Mouse (Mus musculus) heart, embryonic 14.5 days (tissue): ENCODE measurements at regions not wholly inside any gene's neighbourhood (a gene's known extent, or its start where the extent isn't known, plus 50 kb on each side); places are given as distances from the start of the nearest gene placed in this dataset.

Experiments
- ATAC-seq: fragments of 200-750 bp; cut with Nextera tagmentation; 2 replicates; pipeline ENCODE4 v1.8.0; 2017; ENCODE audit warnings: low read depth, moderate TSS enrichment; ENCODE audit not compliant: insufficient number of reproducible peaks, insufficient read depth, low FRiP score
- H3K27ac ChIP-seq, 2 experiments: fragments of 200-500 bp in 1 of 2; fragments of 300-500 bp in 1 of 2; sonication (generic) in 1 of 2; replicated peaks in 1 of 2; 2 replicates each; pipeline ENCODE4 v1.5.1; 2012 to 2014; ENCODE audit warnings: low read depth in 2 of 2, low read length in 2 of 2, control low read depth in 1 of 2, mild to moderate bottlenecking in 1 of 2, mixed read lengths in 1 of 2; ENCODE audit not compliant: control insufficient read depth in 1 of 2, insufficient read depth in 1 of 2
- H3K27me3 ChIP-seq: fragments of 300-500 bp; sonication (generic); 2 replicates; pipeline ENCODE4 v1.6.1; 2014; ENCODE audit warnings: mild to moderate bottlenecking, low read length, control low read depth; ENCODE audit not compliant: control insufficient read depth, insufficient read depth
- H3K36me3 ChIP-seq: fragments of 300-500 bp; sonication (generic); 2 replicates; pipeline ENCODE4 v1.6.1; 2014; ENCODE audit warnings: mild to moderate bottlenecking, control low read depth, low read length, mixed read lengths; ENCODE audit not compliant: control insufficient read depth, insufficient read depth
- H3K4me1 ChIP-seq, 2 experiments: fragments of 200-500 bp in 1 of 2; fragments of 300-500 bp in 1 of 2; sonication (generic) in 1 of 2; 2 replicates each; pipeline ENCODE4 v1.6.1; 2012 to 2014; ENCODE audit warnings: low read length in 2 of 2, control low read depth in 1 of 2, mixed read lengths in 1 of 2; ENCODE audit not compliant: control insufficient read depth in 2 of 2, insufficient read depth in 2 of 2
- H3K4me2 ChIP-seq: fragments of 300-500 bp; sonication (generic); 2 replicates; pipeline ENCODE4 v1.6.1; 2014; ENCODE audit warnings: mild to moderate bottlenecking, low read length
- H3K4me3 ChIP-seq, 2 experiments: fragments of 200-500 bp in 1 of 2; fragments of 300-500 bp in 1 of 2; sonication (generic) in 1 of 2; 2 replicates each; pipeline ENCODE4 v1.5.1; 2012 to 2014; ENCODE audit warnings: low read length in 2 of 2, mild to moderate bottlenecking in 2 of 2, control low read depth in 1 of 2, low read depth in 1 of 2, moderate library complexity in 1 of 2; ENCODE audit not compliant: control insufficient read depth in 1 of 2, insufficient read depth in 1 of 2
- H3K9ac ChIP-seq: fragments of 300-500 bp; sonication (generic); 2 replicates; pipeline ENCODE4 v1.6.1; 2014; ENCODE audit warnings: mild to moderate bottlenecking, low read length
- H3K9me3 ChIP-seq: fragments of 300-500 bp; sonication (generic); 2 replicates; pipeline ENCODE4 v1.6.1; 2016; ENCODE audit warnings: low read length, control low read depth; ENCODE audit not compliant: control insufficient read depth
- WGBS: fragments of 180-500 bp; shearing (Covaris S2); extraction: QIAGEN DNeasy Blood & Tissue Kit; methylation state at CpG from one replicate; pipeline ENCODE4 v1.1.7; 2014; 5-methylcytosine and 5-hydroxymethylcytosine counted together

DNA sequence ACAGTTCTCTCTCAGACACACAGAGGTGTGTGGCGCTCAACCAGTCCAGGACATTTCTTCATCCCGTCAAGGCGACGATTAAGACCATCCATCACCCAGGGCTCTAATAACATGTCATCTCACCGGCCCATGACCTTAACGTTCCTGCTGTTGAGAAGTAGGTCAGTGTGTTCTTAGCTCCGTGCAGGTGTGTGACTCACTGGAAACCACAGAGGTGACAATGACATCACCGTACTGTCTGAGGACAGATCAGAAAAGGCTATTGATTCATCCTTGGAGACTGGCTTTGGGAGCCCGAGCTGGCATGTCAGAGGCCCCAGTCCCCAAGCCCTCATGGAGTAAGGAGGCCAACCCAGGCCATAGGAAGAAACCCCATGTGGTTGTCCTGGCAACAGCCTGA lies 109.3 kb upstream of the Sulf2 start:
- Histone ChIP-seq H3K9me3 (no peaks in the 10 kb centered on the region), H3K4me1 (peaks cover 10 to 11% of the 10 kb centered on the region in 2 experiments; a peak in 3 of 4 replicates), H3K4me2 (no peak overlapping the region), H3K9ac (no peak overlapping the region), H3K27me3 (no peaks in the 10 kb centered on the region), H3K4me3 (no peak overlapping the region), H3K27ac (no peak overlapping the region), H3K36me3 (no peaks in the 10 kb centered on the region)
- ATAC-seq = no peak
- 83% methylated on average over 9 of the region's 9 CpGs for whole genome bisulfite sequencing

GRCm38 (mm10) chr2:166261799-166262198 lies 106.3 kb upstream of the Sulf2 start:
- 0 out of 4 replicates have a peak overlapping the region, but pooled peaks of 1 of the 2 experiments have one; percentile 20 for H3K27ac ChIP-seq
- no peaks in the 10 kb centered on the region for H3K36me3 ChIP-seq
- ATAC-seq = no peak
- H3K4me1 ChIP-seq = peaks cover 16 to 19% of the 10 kb centered on the region in 2 experiments; a peak in 3 of 4 replicates
- H3K27me3 ChIP-seq = no peaks in the 10 kb centered on the region
- 0 out of 2 replicates have a peak, but pooled peaks cover 4% of the 10 kb centered on the region for H3K9me3 ChIP-seq
- H3K4me2 ChIP-seq = no peak overlapping the region
- no peak overlapping the region for H3K9ac ChIP-seq
- WGBS = 63% methylated on average over 7 of the region's 7 CpGs
- no peak overlapping the region for H3K4me3 ChIP-seq

DNA sequence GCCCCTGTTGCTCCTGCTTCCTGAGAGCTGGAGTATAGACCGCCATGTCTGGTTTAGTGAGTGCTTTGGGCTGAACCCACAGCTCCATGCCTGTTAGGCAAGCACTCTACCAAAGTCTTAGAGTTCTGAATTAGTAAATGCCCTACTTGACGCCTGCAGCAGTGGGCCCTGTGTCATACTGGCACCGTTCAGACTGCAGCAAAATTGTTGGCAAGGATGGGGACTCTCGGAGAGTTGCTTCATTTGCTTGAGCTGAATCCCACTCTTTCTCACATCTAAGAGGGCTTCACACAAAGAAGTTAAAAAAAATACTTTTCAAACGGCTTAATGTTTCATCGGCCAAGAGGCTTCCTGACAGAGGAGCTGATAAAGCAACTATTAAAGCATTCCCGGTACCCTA lies 105.6 kb upstream of the Sulf2 start:
- Histone ChIP-seq H3K4me1 (peaks cover 16 to 19% of the 10 kb centered on the region in 2 experiments; a peak in 3 of 4 replicates), H3K27me3 (no peaks in the 10 kb centered on the region), H3K36me3 (no peaks in the 10 kb centered on the region), H3K9me3 (0 out of 2 replicates have a peak, but pooled peaks cover 4% of the 10 kb centered on the region), H3K4me2 (no peak overlapping the region), H3K9ac (no peak overlapping the region), H3K4me3 (no peak overlapping the region), H3K27ac (no peak overlapping the region)
- WGBS = 50% methylated on average over 7 of the region's 7 CpGs
- ATAC-seq = no peak

DNA sequence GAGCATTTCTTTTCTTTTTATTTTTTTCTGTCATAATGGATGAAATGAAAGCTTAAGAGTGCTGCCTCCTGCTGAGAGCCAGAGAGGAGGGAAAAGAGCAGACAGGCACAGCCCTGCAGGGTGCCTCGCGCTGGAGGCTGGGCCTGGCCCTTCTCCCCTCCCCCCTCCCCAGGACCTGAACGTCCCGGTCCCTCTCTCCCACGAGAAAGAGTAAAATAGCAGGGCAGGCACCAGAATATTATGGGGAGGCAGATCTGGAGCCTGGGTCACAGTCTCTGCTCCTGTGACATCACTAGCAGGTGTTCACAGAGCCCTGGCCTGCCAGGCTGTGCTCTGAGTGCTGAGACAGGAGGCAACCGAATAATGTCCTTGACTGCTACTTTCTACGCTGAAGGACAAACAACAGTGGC lies 103.3 kb upstream of the Sulf2 start:
- Histone ChIP-seq H3K27me3 (no peaks in the 10 kb centered on the region), H3K9ac (no peak overlapping the region), H3K4me1 (peaks cover 22 to 28% of the 10 kb centered on the region in 2 experiments), H3K4me3 (no peak overlapping the region), H3K9me3 (0 out of 2 replicates have a peak, but pooled peaks cover 4% of the 10 kb centered on the region), H3K27ac (no peak overlapping the region), H3K4me2 (no peak overlapping the region), H3K36me3 (no peaks in the 10 kb centered on the region)
- WGBS = 16% methylated on average over 7 of the region's 7 CpGs
- no peak for ATAC-seq

GRCm38 (mm10) chr2:166257666-166258065 lies 102.2 kb upstream of the Sulf2 start:
- Histone ChIP-seq H3K4me2 (no peak overlapping the region), H3K27me3 (no peaks in the 10 kb centered on the region), H3K36me3 (no peaks in the 10 kb centered on the region), H3K4me1 (peaks cover 22 to 28% of the 10 kb centered on the region in 2 experiments), H3K27ac (no peak overlapping the region), H3K9ac (no peak overlapping the region), H3K9me3 (0 out of 2 replicates have a peak, but pooled peaks cover 4% of the 10 kb centered on the region), H3K4me3 (no peak overlapping the region)
- ATAC-seq = no peak
- 69% methylated on average over 4 of the region's 4 CpGs for WGBS

DNA sequence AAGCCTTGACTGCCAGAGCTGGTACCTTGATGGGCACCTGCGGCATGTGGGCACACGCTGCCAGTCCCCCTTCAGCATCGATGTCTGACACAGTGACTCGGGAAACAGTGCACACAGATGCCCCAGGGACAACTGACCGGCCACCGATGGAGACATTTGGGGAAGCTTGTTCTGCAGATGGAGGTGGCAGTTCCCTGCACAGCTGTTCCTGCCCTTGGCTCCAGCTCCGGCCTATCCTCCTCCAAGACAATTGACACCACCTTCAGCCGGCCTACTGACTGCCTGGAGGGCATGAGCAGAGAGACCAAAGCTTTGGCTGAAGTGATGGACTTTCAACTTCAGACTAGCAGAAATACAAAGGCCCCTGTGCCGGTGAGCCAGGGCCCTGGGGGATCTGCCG lies 100.7 kb upstream of the Sulf2 start:
- WGBS = 89% methylated on average over 10 of the region's 10 CpGs
- H3K4me2 ChIP-seq = no peak overlapping the region
- H3K36me3 ChIP-seq = no peaks in the 10 kb centered on the region

GRCm38 (mm10) chr2:166254581-166254980 lies 99.1 kb upstream of the Sulf2 start:
- H3K4me1 ChIP-seq = peaks cover 17% of the 10 kb centered on the region in 2 experiments
- H3K4me2 ChIP-seq = no peak overlapping the region
- no peak for ATAC-seq
- WGBS = 87% methylated on average over 6 of the region's 6 CpGs
- H3K36me3 ChIP-seq = no peaks in the 10 kb centered on the region
- no peak overlapping the region for H3K9ac ChIP-seq
- H3K9me3 ChIP-seq = 0 out of 2 replicates have a peak, but pooled peaks cover 4% of the 10 kb centered on the region
- no peaks in the 10 kb centered on the region for H3K27me3 ChIP-seq
- no peak overlapping the region for H3K4me3 ChIP-seq
- H3K27ac ChIP-seq = no peak overlapping the region

More for the DNA sequence above, 100.7 kb upstream of the Sulf2 start:
- H3K27ac ChIP-seq = no peak overlapping the region
- H3K9me3 ChIP-seq = 0 out of 2 replicates have a peak, but pooled peaks cover 4% of the 10 kb centered on the region
- no peaks in the 10 kb centered on the region for H3K27me3 ChIP-seq
- H3K4me1 ChIP-seq = peaks cover 16 to 22% of the 10 kb centered on the region in 2 experiments
- ATAC-seq = no peak
- no peak overlapping the region for H3K9ac ChIP-seq
- no peak overlapping the region for H3K4me3 ChIP-seq

GRCm38 (mm10) chr2:166252107-166252506 lies 96.6 kb upstream of the Sulf2 start:
- 89% methylated on average over 3 of the region's 3 CpGs for WGBS
- Histone ChIP-seq H3K27ac (no peak overlapping the region), H3K4me1 (peaks cover 9 to 15% of the 10 kb centered on the region in 2 experiments), H3K27me3 (no peaks in the 10 kb centered on the region), H3K36me3 (no peaks in the 10 kb centered on the region), H3K4me2 (no peak overlapping the region), H3K9me3 (0 out of 2 replicates have a peak, but pooled peaks cover 3% of the 10 kb centered on the region), H3K9ac (no peak overlapping the region), H3K4me3 (no peak overlapping the region)
- no peak for ATAC-seq
